Mouse (Mus musculus) T-cell, adult 2 months (primary cell): ENCODE data around the gene Cacna1c.

Source experiments
- DNase-seq: peaks from one replicate; pipeline ENCODE4 v3.0.0; 2022; ENCODE audit warnings: low spot score

The Cacna1c gene

DNA sequence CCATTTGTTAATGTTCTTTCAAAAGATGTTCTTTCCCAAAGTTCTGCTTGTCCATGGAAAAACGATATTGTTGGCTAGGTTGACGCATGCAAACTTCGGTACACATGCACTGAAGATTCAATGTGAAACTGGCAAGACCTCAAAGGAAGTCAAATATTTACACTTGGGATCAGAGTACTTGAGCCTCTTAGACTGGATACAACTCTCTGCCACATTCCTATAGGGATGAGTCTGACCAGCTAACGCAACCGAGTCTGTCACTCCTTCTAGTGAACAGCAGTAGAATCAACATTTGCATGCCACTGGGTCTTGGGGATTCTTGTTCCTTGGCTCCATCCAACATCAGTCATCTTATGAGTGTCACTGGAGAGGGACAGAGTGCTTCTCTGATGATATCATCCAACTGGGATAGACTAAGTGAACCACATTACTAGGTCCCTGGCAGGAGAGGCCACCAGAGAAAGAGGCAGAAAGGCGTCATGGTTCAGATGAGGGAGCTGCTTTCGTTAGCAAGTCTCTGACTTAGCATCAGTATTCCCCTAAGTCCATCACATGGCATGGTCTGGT, 241.1 kb downstream of the Cacna1c start:
- DNase-seq: no peak

DNA sequence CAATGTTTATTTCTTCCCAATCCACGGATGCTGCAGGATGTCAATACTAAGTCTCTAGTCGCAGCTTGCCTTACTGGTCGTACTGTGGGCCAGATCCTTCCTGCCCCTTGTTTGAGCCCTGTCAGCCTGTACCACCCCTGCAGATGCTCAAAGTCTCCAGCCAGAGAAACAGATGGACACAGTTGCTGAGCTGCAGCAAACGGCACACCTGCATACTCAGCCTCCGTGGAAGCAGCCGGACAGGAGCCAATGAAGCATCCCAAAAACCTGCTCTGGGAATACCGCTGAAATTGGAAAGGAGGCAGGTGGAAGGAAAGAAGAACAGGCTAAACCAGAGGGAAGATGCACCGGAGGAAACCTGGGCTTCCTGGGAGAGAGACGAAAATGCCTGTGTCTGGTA, 243.8 kb downstream of the Cacna1c start:
- DNase-seq: no peak

DNA sequence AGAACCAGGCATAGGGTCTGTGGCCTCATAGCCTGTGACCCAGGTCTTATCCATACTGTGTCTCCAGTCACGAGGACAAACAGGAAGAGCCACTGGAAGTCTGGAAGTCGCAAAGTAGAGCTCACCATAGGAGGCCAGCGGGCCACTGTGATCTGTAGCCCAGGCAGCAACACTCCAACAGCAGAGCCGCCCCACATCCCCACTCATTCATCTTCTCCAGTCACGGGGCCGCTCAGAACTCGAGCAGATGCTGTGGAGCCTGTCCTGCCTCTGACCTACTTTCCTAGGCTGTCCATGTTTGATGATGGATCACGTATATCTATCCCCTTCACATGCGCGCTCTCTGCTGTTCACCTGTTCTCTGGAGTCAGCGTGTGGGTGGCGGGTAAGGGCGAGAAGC, 246.0 kb downstream of the Cacna1c start:
- no peak for DNase-seq

DNA sequence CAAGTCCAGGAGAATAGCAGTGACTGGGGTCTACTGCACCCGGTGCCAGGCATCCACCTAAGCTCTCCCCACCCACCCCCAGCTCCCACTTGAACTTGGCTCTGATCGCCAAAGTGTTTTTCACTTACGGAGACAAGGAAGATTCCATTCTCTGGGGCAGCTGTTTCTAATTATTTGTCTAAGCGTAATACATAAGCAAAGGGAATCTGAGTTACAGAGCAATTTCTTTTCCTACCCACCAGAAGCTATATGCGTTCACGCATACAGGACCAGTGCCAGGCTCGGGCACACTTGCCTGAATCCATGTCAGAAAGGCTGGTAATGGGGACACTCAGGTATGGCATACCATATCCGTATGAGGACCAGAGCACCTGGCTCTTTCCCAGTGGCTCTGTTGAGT, 248.9 kb downstream of the Cacna1c start:
- no peak for DNase-seq

DNA sequence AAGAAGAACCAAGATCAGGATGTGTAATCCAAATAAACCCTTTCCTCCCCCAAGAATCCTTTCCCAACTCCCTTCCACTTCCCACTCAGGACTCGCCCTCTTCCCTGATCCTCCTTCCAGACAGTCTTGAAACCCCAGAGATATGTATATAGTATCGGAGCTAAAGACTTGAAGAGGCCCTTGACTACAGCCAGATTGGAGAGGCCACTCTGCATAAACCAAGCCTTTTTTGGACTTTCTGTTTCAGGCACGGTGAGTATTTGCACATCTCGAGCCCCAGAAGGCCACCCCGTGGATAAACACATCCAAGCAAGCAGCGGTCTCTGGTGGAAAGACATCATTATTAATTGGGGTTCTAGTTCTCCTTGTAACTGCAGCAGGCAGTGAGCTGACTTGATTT, 249.6 kb downstream of the Cacna1c start:
- no peak for DNase-seq

DNA sequence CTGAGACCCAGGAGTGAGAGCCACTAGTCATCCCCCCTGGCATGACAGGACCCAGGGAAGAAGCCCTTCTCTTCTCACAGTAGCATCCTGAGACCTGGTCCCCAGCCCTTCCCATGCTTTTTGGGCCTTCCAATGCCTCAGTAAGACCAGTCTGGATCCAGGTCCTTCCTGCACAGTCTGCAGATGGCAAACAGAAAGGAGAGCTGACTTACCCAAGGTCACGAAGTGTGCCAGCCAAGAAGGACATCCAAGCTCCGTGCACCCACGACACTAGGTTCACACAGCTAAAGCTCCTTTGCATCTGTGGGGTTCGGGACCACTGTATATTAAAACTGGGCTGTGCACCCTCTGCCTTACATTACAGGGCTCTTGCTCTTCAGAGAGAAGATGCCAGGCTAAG, 252.1 kb downstream of the Cacna1c start:
- no peak for DNase-seq

DNA sequence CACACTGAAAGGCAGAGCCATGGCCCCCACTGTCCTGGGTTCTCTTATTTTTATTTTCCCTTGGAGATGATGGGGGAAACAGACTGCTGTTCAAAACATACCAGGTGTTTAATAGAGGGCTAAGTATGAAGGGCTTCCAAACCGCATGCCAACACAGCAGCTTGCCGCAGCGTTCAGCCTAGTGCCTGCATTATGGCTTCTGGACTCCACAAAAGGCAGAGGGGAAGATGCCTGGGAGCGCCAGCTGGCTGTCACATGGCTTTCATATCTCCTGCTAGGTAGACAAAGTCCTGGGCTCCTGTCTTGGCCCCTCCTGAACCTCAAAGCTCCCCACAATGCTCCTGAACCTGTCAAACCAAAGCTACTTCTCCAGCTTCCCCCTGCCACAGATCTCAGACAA, 254.4 kb downstream of the Cacna1c start:
- DNase-seq: no peak

DNA sequence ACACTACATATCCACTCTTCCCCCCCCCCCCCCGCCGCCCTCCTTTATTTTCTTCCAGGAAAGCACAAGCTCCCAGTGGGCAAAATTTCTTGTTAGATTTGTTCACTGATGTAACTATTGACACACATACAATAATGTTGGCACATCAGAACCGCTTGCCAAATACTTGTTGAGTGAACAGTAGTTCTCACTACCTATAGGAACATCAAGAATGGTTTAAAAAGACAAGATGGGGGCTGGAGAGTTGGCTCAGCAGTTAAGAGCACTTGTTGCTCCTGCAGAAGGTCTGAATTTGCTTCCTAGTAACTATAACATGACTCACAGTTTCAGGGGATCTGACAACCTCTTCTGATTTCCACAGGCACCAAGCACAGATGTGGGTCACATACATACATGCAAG, 255.2 kb downstream of the Cacna1c start:
- DNase-seq: no peak

DNA sequence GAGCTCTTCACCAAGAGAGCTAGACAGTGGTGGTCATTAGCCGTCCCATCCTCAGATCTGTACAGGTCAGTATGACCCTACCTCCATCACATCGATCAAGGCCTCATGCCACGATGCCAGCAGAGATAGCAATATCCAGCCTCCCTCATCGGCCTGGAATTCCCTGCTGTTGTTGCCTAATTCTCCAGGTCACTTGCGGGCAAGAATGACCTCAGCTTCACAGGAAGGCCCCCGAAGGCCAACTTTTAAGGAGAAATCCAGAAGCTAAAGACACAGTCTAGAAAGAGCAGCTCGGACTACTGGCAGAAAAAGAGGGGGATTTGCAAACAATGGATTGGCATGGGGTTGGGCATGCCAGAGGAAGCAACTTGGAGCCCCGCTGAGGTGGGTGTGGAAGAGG, 256.6 kb downstream of the Cacna1c start:
- DNase-seq: no peak

DNA sequence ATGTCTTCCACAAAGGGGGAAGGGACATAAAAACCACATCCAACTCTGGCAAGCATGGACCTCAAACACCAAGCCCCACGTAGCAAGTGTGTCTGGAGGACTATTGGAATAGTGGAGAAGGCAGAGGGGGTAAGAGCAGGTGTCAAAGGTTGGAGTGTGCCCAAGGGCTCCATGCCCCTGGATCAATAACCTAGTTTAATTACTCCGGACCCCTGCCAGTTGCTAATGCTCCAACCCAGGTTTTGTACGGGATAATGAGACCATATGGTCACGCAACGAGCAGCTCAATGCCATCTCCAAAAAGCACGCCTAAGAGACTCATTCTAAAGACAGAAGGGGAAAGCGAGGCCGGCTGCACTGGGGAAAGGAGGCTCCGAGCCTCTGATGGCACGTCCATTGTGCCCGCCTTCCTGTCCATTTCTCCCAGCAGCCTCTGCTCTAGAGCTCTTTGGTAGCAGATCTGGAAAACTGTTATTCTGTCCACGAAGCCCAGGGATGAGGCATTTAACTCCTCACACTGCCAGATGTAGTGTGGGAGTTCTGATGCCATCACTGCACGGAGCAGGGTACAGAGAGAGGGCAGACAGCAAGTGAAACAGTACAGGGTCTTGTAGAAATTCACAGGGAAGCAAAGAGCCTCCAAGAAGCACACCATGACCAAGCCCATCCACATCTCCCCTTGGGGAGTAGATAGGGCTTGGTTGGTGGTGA, 257.7 kb downstream of the Cacna1c start:
- DNase-seq: no peak

DNA sequence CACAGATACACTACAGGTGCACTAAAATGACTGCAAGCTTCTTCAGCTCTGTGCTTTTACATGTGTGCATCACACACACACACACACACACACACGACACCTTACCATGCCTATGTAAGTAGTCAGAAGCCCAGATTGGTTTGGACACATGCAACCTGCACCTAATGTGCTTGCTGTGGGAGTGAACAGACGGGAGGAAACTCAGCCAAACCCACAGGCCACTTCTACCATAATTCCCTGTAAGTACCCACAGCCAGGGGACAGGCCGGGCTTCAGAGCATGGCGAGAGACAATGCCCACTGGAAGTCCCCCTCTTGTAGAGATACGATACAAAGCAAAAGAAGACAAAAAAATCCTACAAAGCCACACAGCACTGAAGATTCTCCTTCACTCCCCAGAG, 258.7 kb downstream of the Cacna1c start:
- no peak for DNase-seq

DNA sequence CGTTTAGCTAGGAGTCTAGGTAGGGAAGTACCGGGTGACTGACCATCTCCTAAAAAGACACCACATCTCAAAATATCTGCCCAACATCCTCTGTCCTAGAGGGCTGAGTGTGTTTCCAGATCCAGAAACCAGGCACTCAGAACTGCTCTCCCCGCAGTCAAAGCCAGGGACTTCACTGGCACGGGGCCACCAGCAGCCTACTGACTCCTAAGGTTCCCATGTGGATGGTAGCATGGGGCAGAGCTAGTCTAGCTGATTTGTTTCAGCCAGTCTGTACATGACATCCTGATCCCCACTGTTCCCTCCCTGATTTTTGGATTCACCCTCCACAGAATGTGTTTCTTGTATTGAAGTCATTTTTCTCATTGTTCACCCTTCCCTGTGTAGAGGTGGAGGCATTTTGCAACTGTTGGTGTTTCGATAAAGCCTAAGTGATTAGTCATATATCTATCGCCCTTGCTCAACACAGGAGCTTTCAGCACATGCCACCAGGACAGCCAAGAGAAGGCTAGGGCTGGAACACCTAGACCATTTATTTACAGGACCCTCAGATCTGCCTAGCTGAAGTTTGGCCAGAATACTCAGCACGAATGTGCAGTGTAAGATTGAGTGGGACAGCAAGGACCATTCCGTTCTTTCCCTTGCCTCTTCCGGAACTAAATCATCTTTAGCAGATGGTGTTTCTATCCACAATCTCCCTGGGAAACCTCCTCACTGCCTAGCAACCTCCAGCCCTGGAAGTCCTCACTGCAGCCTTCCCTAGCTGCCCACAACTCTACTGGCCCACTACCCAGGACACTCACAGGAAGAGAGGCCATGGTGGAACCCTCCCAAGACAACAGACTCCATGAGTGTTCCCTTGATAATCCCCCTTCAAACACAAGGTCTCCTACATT, 260.4 kb downstream of the Cacna1c start:
- no peak for DNase-seq

DNA sequence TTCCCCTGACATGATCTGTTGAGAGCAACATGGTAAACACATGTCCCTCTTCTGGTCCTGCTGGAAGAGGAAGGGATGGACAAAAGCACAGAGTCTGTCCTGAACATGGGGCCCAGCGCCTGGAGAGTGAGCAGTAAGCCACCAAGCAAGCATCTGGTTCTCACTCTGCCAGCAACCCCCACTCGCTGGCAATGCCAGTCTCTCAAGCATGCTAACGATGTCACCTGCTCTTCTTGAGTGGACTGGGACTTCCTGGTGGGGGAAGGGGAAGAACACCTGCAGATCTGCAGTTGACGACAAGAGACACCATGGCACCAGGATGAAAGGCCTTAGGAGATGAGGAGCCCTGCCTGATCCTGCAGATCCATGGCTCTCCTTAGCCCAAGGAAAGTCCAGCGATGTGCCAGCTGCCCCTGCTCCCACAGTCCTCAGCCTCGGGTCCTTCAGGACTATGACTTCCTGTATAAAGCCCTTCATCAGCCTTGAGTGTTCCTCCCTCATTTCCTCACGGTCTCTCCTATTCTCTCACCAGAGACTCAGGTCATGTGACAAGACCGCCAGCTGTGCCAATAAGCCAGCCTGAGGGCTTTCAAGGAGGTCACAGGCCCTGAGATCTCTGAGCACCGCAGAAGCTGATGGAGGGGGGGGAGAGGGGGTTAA, 261.8 kb downstream of the Cacna1c start:
- no peak for DNase-seq

DNA sequence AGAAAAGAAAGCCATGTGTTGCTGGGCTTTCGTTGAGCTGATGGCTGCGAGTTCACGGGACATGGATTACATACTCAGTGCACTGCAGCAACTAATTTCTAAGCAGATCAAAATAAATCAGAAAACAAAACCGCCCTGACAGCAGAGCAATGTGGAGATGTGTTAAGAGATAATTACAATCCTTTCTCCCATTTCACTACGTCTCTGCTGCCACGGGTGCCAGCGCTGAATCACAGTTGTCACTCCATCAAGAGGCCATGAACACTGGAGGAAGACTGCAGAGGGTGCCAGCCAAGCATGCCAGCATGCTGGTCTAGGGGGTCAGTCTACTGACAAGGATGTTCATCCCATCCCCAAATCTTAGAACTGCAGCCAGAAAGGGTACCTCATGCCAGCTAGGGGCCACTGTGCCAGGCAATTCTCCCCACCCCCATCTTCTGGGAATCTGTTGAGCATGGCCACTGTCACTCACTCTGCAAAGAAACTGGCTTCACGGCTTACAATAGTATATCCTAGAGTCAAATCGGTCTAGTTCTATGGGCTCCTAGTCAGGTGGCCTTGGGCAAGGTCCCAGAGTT, 263.1 kb downstream of the Cacna1c start:
- no peak for DNase-seq

DNA sequence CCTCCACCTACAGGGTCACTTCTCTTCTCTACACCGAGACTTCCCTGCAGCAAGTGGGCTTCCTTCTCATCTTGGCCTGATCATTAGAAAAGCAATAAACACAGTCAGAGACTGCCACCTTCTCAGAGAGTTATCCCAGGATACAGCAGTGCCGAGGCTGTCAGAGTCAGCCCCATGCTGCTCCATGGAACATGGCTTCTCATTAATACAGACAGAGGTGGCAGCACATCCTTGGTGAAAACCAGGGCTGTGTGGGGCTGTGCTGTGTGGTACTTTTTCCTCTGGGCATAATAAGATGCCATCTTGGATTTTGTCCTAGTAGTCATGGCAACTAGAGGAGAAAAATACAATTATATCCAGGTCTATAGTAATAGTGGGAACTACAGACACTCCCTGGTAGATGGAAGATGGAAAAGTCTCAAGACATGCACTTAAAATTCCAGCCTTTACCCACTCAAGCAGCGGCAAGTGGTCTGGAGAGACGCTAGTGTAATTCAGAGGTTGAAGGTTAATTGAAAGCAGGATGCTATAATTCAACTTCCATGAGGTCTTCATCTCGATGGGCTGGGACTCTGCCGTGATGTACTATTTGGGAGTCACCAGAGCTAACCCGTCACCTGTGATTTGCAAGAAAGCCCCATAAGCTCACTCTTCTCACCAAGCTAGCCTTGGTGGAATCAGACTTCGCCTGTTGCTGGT, 264.1 kb downstream of the Cacna1c start:
- no peak for DNase-seq

DNA sequence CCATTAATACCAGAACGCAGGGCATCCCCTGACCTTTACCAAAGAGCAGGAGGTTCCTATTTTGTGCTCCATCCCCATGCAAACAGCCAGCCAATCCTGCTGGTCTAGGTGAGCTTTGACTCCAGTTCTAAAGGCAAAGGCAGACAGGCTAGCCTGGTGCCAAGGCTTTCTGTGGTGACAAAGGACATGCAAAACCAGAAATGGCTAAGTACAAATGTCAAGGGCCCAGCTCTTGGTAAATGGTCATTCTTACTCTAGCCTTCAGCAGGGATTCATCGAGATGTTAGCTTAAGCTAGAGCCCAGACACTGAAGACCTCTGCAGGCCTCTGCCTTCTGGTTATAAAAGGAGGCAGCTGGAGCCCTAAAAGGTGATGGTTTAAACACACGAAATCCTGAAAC, 269.5 kb downstream of the Cacna1c start:
- no peak for DNase-seq

DNA sequence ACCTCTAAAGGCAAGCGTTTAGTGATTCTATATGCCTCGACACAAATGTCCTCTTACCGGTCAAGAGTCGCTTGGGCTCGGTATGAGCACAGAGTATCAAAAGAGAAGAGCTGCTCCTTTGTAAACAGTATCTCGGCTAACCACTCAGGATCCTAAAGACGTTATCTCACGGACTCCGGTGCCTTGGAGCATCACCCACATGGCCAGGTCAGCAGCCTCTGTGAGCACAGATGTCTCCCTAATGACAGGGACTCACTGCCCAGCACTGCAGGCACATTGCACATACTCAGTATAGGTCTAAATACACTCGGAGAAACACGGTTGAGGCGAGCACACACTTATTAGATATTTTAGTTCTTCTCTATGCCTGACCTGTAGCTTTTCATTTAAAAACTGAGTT, 271.8 kb downstream of the Cacna1c start:
- DNase-seq: no peak

DNA sequence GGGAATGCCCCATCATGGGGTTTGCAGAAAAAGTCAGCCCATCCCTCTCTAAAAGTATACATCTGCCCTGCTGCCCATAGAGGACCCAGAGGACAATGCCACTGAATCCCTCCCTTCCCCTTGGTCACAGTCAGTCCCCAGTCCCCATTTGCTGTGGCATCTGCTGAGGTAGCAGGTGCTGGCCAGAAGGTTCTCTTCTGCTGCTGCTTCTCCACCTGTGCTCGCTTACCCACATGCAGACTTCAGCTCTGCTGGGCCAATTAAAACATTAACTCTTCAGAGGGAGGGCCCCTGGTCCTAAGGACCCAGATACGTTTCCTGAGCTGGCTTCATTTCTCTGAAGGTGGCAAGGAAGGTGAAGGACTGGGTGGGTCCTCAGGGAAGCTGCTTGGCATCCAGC, 272.3 kb downstream of the Cacna1c start:
- no peak for DNase-seq

DNA sequence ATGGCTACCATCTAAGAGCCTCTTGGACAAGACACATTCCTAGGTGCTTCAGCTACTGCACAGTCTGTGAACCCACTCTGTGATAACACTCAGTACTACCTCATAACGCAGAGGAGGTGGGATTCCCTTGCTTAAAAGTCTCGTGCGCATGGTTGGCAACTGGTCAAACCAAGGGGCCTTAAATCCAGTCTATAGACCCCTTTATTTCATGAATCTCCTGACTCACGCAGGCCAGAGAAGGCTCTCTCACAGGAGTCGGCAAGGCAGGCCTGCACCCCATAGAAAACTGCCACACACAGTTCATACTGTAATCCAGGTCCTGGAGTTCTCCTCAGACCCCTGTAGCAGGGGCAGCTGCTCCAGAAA, 273.0 kb downstream of the Cacna1c start:
- no peak for DNase-seq

DNA sequence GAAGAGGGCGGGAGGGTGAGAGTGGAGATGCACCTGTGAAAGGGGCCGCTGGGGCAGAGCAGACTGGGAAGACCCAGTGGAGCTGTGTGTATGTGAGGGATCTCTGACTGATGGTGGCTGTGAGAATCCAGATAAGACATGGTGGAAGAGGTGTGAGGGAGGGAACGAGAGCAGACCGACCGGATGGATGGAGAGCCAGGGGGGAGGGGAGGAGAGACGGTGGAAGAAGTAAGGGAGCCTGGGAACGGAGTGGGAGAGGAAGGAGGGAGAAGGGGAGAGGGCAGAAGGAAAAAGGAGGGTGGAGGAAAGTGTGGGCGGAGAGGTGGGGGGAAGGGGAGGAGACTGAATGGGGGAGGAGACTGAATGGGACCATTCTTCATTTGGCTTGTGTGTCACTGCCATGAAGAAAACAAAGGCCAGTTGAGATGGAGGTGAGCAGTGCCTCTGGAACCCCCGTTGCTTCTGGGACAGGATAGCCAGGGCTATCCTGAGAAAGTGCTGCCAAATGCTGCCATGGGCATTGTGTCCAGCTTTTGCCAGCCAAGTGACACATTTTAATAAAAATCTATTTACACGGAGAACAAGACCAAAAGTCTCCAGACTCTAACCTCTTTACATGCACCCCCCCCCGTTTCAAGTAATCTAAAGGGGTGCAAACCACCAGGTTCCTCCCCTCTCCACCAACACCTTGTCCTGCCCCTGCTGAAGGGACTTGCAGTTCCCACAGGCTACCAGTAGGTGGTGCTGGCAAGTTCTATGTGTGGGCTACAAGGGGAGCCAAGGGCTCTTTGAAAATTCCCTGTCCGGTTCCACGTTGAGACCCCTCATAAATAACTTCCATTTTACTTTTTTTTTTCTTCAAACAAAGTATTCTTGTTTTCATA, 273.6 kb downstream of the Cacna1c start:
- peak; percentile 19 for DNase-seq

DNA sequence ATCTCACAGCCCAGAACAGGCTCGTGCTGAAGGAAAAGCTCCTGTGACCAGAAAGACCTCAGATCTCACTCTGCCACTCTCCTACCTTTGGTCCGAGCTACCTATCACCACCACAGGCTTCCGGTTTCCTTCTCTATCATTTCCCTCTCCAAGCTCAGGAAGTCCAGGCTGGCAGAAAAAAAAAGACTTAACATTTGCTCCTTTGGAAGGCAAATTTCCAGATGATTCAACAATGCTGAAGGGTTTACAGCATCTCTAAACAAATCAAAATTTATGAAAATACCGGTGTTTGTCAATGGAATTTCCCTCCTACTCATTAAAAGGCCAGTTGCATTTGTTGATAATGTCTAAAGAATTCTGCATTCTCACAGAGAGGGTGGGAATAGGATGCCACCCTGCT, 288.0 kb downstream of the Cacna1c start:
- DNase-seq: no peak
